Mouse (Mus musculus): Measurements from ENCODE around the gene Cpne5.
"Not testable (repeated sequence)": the region's sequence is repeated elsewhere in the genome, so short reads cannot be mapped to it uniquely, and the experiment has no call there.

Gene Cpne5

DNA sequence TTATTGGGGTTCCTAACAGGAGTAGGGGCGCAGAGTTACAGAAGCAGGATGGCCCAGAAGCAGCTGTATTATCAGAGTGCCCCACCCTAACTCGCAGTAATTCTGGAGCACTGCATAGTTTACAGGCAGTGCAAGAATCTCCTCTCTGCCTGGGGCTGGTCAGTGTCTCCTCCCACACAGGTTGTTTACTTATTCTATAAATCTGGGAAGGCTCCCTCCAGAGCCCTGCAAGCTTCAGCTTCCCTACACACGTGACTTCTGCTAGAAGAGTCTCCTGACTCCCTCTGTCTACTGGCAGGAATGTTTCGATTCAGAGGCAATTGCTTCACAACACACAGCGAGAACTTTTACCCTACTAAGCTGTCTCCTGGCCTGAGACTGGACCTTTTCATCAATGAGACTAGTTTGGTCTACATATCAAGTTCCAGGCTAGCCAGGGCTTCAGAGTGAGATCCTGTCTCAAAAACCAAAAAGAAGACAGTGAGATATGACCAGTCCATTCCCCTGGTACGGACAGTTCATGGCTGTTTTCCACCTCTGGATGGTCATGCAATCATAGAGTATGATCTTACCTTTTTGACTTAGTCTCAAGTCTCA, 114.3 kb downstream of the Cpne5 start:
- DNase-seq: no peak

DNA sequence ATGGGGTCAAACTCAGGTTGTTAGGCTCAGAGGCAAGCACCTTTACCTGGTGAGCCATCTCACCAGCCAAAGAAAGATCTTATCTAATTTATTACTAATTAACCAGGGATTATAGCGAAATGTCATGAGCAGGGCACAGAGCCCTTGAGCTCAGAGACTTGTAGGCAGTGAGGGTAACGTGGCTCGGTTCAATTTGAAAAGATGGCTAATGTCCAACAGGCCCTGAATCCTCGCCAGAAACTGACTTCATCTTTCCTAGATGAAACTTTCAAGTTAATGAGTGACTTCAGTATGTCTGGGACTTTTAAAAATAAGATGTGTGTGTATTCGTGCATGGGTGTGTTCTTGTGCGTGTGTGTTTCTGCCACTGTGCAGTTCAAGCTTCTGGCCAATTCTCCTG, 115.2 kb downstream of the Cpne5 start:
- no peak for DNase-seq

- no peak for DNase-seq
Measured at GRCm38 (mm10) chr17:29120666-29121065, 117.3 kb downstream of the Cpne5 start.

GRCm38 (mm10) chr17:29118057-29118456, 119.9 kb downstream of the Cpne5 start:
- DNase-seq: no peak

DNA sequence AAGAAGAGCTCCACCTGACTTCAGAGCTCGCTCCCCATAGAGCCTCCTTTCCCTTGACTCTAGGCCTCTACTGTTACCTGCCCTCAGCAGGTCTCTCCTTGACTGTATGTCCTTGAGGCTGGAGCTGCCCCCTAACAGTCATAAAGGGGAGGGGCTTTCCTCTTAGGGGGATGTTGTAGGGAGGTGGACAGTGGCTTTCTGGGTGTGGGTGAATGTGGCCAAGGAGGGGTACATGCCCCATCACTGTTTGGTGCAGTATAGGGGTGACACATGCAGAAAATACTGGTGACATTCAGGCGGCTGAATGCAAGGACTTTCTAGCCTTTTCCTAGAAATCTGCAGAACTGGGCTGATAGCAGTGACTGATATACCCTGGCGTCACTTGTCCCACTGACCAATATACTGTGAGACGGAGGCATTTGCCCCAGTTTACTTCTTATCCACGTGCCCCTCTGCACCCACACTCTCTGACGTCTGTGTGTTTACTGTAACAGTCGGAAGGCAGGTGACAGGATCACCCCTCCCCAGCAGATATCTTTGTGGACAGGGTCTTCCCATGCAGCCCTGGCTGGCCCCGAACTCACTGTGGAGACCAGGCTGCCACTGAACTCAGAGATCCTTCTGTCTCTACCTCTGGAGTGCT, 120.8 kb downstream of the Cpne5 start:
- DNase-seq: no peak

DNA sequence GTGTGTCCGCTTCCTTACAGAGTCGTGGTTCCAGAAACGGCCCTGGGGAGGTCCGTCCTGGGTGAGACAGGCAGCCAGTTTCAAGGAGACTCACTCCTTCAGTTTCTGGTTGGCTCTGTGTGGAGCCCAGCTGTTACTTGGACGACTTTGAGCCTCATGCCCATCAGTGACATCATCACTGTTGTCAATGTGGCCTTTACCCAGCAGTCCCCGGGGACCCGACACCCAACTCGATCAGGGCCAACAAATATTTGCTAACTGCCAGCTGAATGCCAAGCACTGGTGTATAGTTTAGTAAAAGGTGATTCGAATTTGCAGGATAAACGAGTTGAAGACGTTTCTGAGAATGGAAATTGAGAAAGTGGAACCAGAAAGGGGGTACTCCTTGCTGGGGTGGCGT, 121.9 kb downstream of the Cpne5 start:
- no peak for DNase-seq

- DNase-seq: no peak
Measured at GRCm38 (mm10) chr17:29113591-29114352, 124.2 kb downstream of the Cpne5 start, which contains the start of gene Rab44. TSS of gene Rab44 (plus strand) at chr17:29114145.

GRCm38 (mm10) chr17:29111332-29111731, 126.6 kb downstream of the Cpne5 start:
- DNase-seq: no peak

- DNase-seq: not testable (repeated sequence)
Measured at GRCm38 (mm10) chr17:29110356-29110755, 127.6 kb downstream of the Cpne5 start.

Data from layer of hippocampus, adult 9-11 months (tissue).